Mouse (Mus musculus) liver, embryonic 14.5 days (tissue): ENCODE data around the gene Ppm1e.

Experiments
- CTCF ChIP-seq: IDR thresholded peaks from 2 replicates; pipeline ENCODE4 v1.5.1; 2016; ENCODE audit warnings: antibody characterized with exemption, low read depth, control low read depth
- EP300 ChIP-seq: IDR thresholded peaks from 2 replicates; pipeline ENCODE4 v1.6.1; 2016; ENCODE audit warnings: antibody characterized with exemption, low read depth

DNA sequence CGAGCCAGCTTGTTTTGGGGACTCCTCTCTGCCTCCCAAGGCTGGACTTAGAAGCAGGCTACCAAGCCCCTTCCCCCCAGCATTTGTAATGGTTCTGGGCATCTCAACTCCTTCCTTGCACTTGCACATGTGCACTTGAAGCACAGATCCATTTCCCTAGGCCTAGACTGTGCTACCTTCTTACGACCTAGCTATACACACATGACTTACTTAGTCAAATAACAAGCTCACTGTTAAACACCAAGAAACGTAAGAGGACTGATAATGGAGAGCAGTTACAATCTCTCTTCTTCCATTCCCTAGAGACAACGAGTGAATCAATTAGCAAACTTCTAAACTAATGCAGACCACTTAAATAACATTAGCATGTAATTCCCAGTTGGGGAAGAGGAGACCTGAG, 92.6 kb downstream of the Ppm1e start:
- TF ChIP-seq CTCF = no peak
- no peak for TF ChIP-seq EP300
